Mouse (Mus musculus): ENCODE data around the gene Egf. TPM values are rescaled to one million over a fixed set of nuclear protein-coding genes. Genes with fewer than 3 reads are reported as not detected.

Gene Egf
- polyA plus RNA-seq, 2 experiments, result 1.9 to 3.7 TPM

GRCm38 (mm10) chr3:129633518-129633917 lies 121.6 kb downstream of the Egf start:
- Histone ChIP-seq H3K9me3 (ENCODE audit: control insufficient read depth, low read length) (no peaks in the 10 kb centered on the region), H3K27ac (replicated peaks; ENCODE audit: low read depth, low read length) (no peak overlapping the region), H3K27me3 (ENCODE audit: control insufficient read depth, insufficient read depth, low read length) (no peaks in the 10 kb centered on the region), H3K4me2 (replicated peaks; ENCODE audit: low read depth, low read length, severe bottlenecking) (no peak overlapping the region), H3K36me3 (ENCODE audit: control insufficient read depth, insufficient read depth, low read length) (peaks cover 8% of the 10 kb centered on the region), H3K9ac (ENCODE audit: low read depth, low read length, severe bottlenecking) (no peak overlapping the region), H3K4me3 (replicated peaks; ENCODE audit: low read length) (no peak overlapping the region), H3K4me1 (ENCODE audit: control insufficient read depth, insufficient read depth, low read length) (no peaks in the 10 kb centered on the region)
- no peak for DNase-seq (ENCODE audit: low spot score)
- no peak for ATAC-seq (ENCODE audit: low FRiP score, low read depth)
- TF ChIP-seq POLR2A (IDR thresholded peaks at IDR 0.05; ENCODE audit: borderline replicate concordance, extremely low read depth, insufficient read depth, insufficient read length), result no peak
- 81% methylated on average over 8 of the region's 8 CpGs for WGBS

GRCm38 (mm10) chr3:129631857-129632256 lies 123.3 kb downstream of the Egf start:
- H3K4me2 ChIP-seq (replicated peaks; ENCODE audit: low read depth, low read length, severe bottlenecking), result no peak overlapping the region
- peaks cover 8% of the 10 kb centered on the region for H3K36me3 ChIP-seq (ENCODE audit: control insufficient read depth, insufficient read depth, low read length)
- no peak overlapping the region for H3K9ac ChIP-seq (ENCODE audit: low read depth, low read length, severe bottlenecking)
- no peak for TF ChIP-seq POLR2A (IDR thresholded peaks at IDR 0.05; ENCODE audit: borderline replicate concordance, extremely low read depth, insufficient read depth, insufficient read length)
- no peaks in the 10 kb centered on the region for H3K9me3 ChIP-seq (ENCODE audit: control insufficient read depth, low read length)
- WGBS, result 96% methylated on average over 5 of the region's 5 CpGs
- H3K27me3 ChIP-seq (ENCODE audit: control insufficient read depth, insufficient read depth, low read length), result no peaks in the 10 kb centered on the region
- no peak overlapping the region for H3K27ac ChIP-seq (replicated peaks; ENCODE audit: low read depth, low read length)
- ATAC-seq (ENCODE audit: low FRiP score, low read depth), result no peak
- no peak overlapping the region for H3K4me3 ChIP-seq (replicated peaks; ENCODE audit: low read length)
- no peak for DNase-seq (ENCODE audit: low spot score)
- no peaks in the 10 kb centered on the region for H3K4me1 ChIP-seq (ENCODE audit: control insufficient read depth, insufficient read depth, low read length)

- Histone ChIP-seq H3K9ac (ENCODE audit: low read depth, low read length, severe bottlenecking) (no peak overlapping the region), H3K4me3 (replicated peaks; ENCODE audit: low read length) (no peak overlapping the region), H3K9me3 (ENCODE audit: control insufficient read depth, low read length) (no peaks in the 10 kb centered on the region), H3K4me1 (ENCODE audit: control insufficient read depth, insufficient read depth, low read length) (no peaks in the 10 kb centered on the region), H3K4me2 (replicated peaks; ENCODE audit: low read depth, low read length, severe bottlenecking) (no peak overlapping the region), H3K27me3 (ENCODE audit: control insufficient read depth, insufficient read depth, low read length) (no peaks in the 10 kb centered on the region), H3K36me3 (ENCODE audit: control insufficient read depth, insufficient read depth, low read length) (peaks cover 8% of the 10 kb centered on the region), H3K27ac (replicated peaks; ENCODE audit: low read depth, low read length) (no peak overlapping the region)
- 86% methylated on average over 1 of the region's 1 CpGs for WGBS
- no peak for ATAC-seq (ENCODE audit: low FRiP score, low read depth)
- no peak for DNase-seq (ENCODE audit: low spot score)
- TF ChIP-seq POLR2A (IDR thresholded peaks at IDR 0.05; ENCODE audit: borderline replicate concordance, extremely low read depth, insufficient read depth, insufficient read length), result no peak
These were observed 124.1 kb downstream of the Egf start for GRCm38 (mm10) chr3:129631018-129631417.

Small RNAs within 50 kb of the gene (microRNA-seq; reads per million reads assigned to microRNA genes)
- not detected for gene Gm24515

Other genes starting within 250 kb of the Egf start
- gene Elovl6, start 223.0 kb downstream of the Egf start, polyA plus RNA-seq (2012; rRNA removed), result 27.0 and 38.5 TPM in 2 replicates
- gene Elovl6, start 223.0 kb downstream of the Egf start, polyA plus RNA-seq (2014; fragmentation: Nextera tagmentation; extraction: Ambion mirVana), result 23.2 and 27.3 TPM in 2 replicates
- 0.04 TPM in 2 replicates for gene Lrit3, start 48.7 kb upstream of the Egf start, polyA plus RNA-seq (2012; rRNA removed)
- not detected in 2 replicates for gene Lrit3, start 48.7 kb upstream of the Egf start, polyA plus RNA-seq (2014; fragmentation: Nextera tagmentation; extraction: Ambion mirVana)
- gene Rrh, start 67.3 kb upstream of the Egf start, polyA plus RNA-seq (2012; rRNA removed), result 0.38 and 0.43 TPM in 2 replicates
- gene Rrh, start 67.3 kb upstream of the Egf start, polyA plus RNA-seq (2014; fragmentation: Nextera tagmentation; extraction: Ambion mirVana), result not detected in 2 replicates
- 69.2 and 119 TPM in 2 replicates for gene Gar1, start 76.1 kb upstream of the Egf start, polyA plus RNA-seq (2012; rRNA removed)
- 39.2 and 41.3 TPM in 2 replicates for gene Gar1, start 76.1 kb upstream of the Egf start, polyA plus RNA-seq (2014; fragmentation: Nextera tagmentation; extraction: Ambion mirVana)
- 0.20 and 0.35 TPM in 2 replicates for gene Cfi, start 80.6 kb upstream of the Egf start, polyA plus RNA-seq (2012; rRNA removed)
- gene Cfi, start 80.6 kb upstream of the Egf start, polyA plus RNA-seq (2014; fragmentation: Nextera tagmentation; extraction: Ambion mirVana), result 0.23 TPM in 1 of 2 replicates, not detected in the other
- gene Pla2g12a, start 123.3 kb upstream of the Egf start, polyA plus RNA-seq (2012; rRNA removed), result 16.4 and 18.0 TPM in 2 replicates
- gene Pla2g12a, start 123.3 kb upstream of the Egf start, polyA plus RNA-seq (2014; fragmentation: Nextera tagmentation; extraction: Ambion mirVana), result 26.2 and 27.5 TPM in 2 replicates
- gene Casp6, start 146.1 kb upstream of the Egf start, polyA plus RNA-seq (2012; rRNA removed), result 54.9 and 62.7 TPM in 2 replicates
- 61.4 and 67.8 TPM in 2 replicates for gene Casp6, start 146.1 kb upstream of the Egf start, polyA plus RNA-seq (2014; fragmentation: Nextera tagmentation; extraction: Ambion mirVana)
- 3.8 and 3.9 TPM in 2 replicates for gene Mcub, start 214.9 kb upstream of the Egf start, polyA plus RNA-seq (2012; rRNA removed)
- gene Mcub, start 214.9 kb upstream of the Egf start, polyA plus RNA-seq (2014; fragmentation: Nextera tagmentation; extraction: Ambion mirVana), result 7.2 and 8.6 TPM in 2 replicates